Mouse (Mus musculus): ENCODE data around the gene Ghdc. TPM values are rescaled to one million over a fixed set of nuclear protein-coding genes. Genes with fewer than 3 reads are reported as not detected.

Gene Ghdc
- total RNA-seq, 2 experiments from 2014 or later: 1.3 to 8.0 TPM

GRCm38 (mm10) chr11:100724919-100725512 lies 45.7 kb downstream of the Ghdc start:
- ATAC-seq (replicated peaks; ENCODE audit: low FRiP score, low TSS enrichment, poor library complexity, severe bottlenecking): 0 out of 2 replicates have a peak, but pooled peaks have one; percentile 26

- ATAC-seq (replicated peaks; ENCODE audit: low FRiP score, low TSS enrichment, poor library complexity, severe bottlenecking): no peak
Observed at GRCm38 (mm10) chr11:100722493-100723028, 48.2 kb downstream of the Ghdc start.

- ATAC-seq (replicated peaks; ENCODE audit: low FRiP score, low TSS enrichment, poor library complexity, severe bottlenecking): peak; percentile 86
Observed at GRCm38 (mm10) chr11:100721776-100722492, 48.8 kb downstream of the Ghdc start.

GRCm38 (mm10) chr11:100721254-100721653 lies 49.5 kb downstream of the Ghdc start:
- no peak for ATAC-seq (replicated peaks; ENCODE audit: low FRiP score, low TSS enrichment, poor library complexity, severe bottlenecking)

GRCm38 (mm10) chr11:100720345-100720744 lies 50.4 kb downstream of the Ghdc start:
- ATAC-seq (replicated peaks; ENCODE audit: low FRiP score, low TSS enrichment, poor library complexity, severe bottlenecking): 0 out of 2 replicates have a peak, but pooled peaks have one; percentile 20

- ATAC-seq (replicated peaks; ENCODE audit: low FRiP score, low TSS enrichment, poor library complexity, severe bottlenecking): no peak
Observed at GRCm38 (mm10) chr11:100719893-100720292, 50.9 kb downstream of the Ghdc start.

- no peak for ATAC-seq (replicated peaks; ENCODE audit: low FRiP score, low TSS enrichment, poor library complexity, severe bottlenecking)
Observed at GRCm38 (mm10) chr11:100719312-100719711, 51.4 kb downstream of the Ghdc start.

- no peak for ATAC-seq (replicated peaks; ENCODE audit: low FRiP score, low TSS enrichment, poor library complexity, severe bottlenecking)
Observed at GRCm38 (mm10) chr11:100718866-100719265, 51.9 kb downstream of the Ghdc start.

- no peak for ATAC-seq (replicated peaks; ENCODE audit: low FRiP score, low TSS enrichment, poor library complexity, severe bottlenecking)
Observed at GRCm38 (mm10) chr11:100718462-100718861, 52.3 kb downstream of the Ghdc start.

GRCm38 (mm10) chr11:100716649-100717048 lies 54.1 kb downstream of the Ghdc start:
- no peak for ATAC-seq (replicated peaks; ENCODE audit: low FRiP score, low TSS enrichment, poor library complexity, severe bottlenecking)

Other genes starting within 250 kb of the Ghdc start
- 99.9 and 114 TPM in 2 replicates for gene Acly, start 243.0 kb downstream of the Ghdc start, total RNA-seq (2014; fragmentation: Nextera tagmentation)
- 90.6 and 112 TPM in 2 replicates for gene Acly, start 243.0 kb downstream of the Ghdc start, total RNA-seq (2017)
- not detected in 2 replicates for gene Ttc25, start 225.3 kb downstream of the Ghdc start, total RNA-seq (2014; fragmentation: Nextera tagmentation)
- gene Ttc25, start 225.3 kb downstream of the Ghdc start, total RNA-seq (2017): not detected in 2 replicates
- gene Cnp, start 196.1 kb downstream of the Ghdc start, total RNA-seq (2014; fragmentation: Nextera tagmentation): 57.0 and 60.8 TPM in 2 replicates
- 26.7 and 44.2 TPM in 2 replicates for gene Cnp, start 196.1 kb downstream of the Ghdc start, total RNA-seq (2017)
- 14.2 and 14.9 TPM in 2 replicates for gene Nkiras2, start 151.7 kb downstream of the Ghdc start, total RNA-seq (2014; fragmentation: Nextera tagmentation)
- gene Nkiras2, start 151.7 kb downstream of the Ghdc start, total RNA-seq (2017): 4.2 and 11.2 TPM in 2 replicates
- gene Dnajc7, start 150.8 kb downstream of the Ghdc start, total RNA-seq (2014; fragmentation: Nextera tagmentation): 133 and 176 TPM in 2 replicates
- gene Dnajc7, start 150.8 kb downstream of the Ghdc start, total RNA-seq (2017): 139 and 147 TPM in 2 replicates
- gene Zfp385c, start 78.5 kb downstream of the Ghdc start, total RNA-seq (2014; fragmentation: Nextera tagmentation): not detected in 2 replicates
- not detected in 2 replicates for gene Zfp385c, start 78.5 kb downstream of the Ghdc start, total RNA-seq (2017)
- gene Dhx58, start 66.7 kb downstream of the Ghdc start, total RNA-seq (2014; fragmentation: Nextera tagmentation): 14.2 and 16.4 TPM in 2 replicates
- 11.8 and 12.9 TPM in 2 replicates for gene Dhx58, start 66.7 kb downstream of the Ghdc start, total RNA-seq (2017)
- 60.8 and 61.6 TPM in 2 replicates for gene Kat2a, start 58.5 kb downstream of the Ghdc start, total RNA-seq (2014; fragmentation: Nextera tagmentation)
- gene Kat2a, start 58.5 kb downstream of the Ghdc start, total RNA-seq (2017): 15.2 and 30.5 TPM in 2 replicates
- gene Hspb9, start 57.1 kb downstream of the Ghdc start, total RNA-seq (2014; fragmentation: Nextera tagmentation): not detected in 2 replicates
- not detected in 2 replicates for gene Hspb9, start 57.1 kb downstream of the Ghdc start, total RNA-seq (2017)
- gene Rab5c, start 32.7 kb downstream of the Ghdc start, total RNA-seq (2014; fragmentation: Nextera tagmentation): 77.5 and 147 TPM in 2 replicates
- 81.5 and 95.4 TPM in 2 replicates for gene Rab5c, start 32.7 kb downstream of the Ghdc start, total RNA-seq (2017)
- 0.57 TPM in 1 of 2 replicates, not detected in the other for gene Kcnh4, start 11.0 kb downstream of the Ghdc start, total RNA-seq (2014; fragmentation: Nextera tagmentation)
- not detected in 2 replicates for gene Kcnh4, start 11.0 kb downstream of the Ghdc start, total RNA-seq (2017)
- not detected in 2 replicates for gene Hcrt, start 8.0 kb downstream of the Ghdc start, total RNA-seq (2014; fragmentation: Nextera tagmentation)
- gene Hcrt, start 8.0 kb downstream of the Ghdc start, total RNA-seq (2017): not detected in 2 replicates
- gene Stat5b, start 79.8 kb upstream of the Ghdc start, total RNA-seq (2014; fragmentation: Nextera tagmentation): 45.1 and 53.5 TPM in 2 replicates
- gene Stat5b, start 79.8 kb upstream of the Ghdc start, total RNA-seq (2017): 37.0 and 58.7 TPM in 2 replicates
- gene Stat5a, start 88.4 kb upstream of the Ghdc start, total RNA-seq (2014; fragmentation: Nextera tagmentation): 81.1 and 116 TPM in 2 replicates
- gene Stat5a, start 88.4 kb upstream of the Ghdc start, total RNA-seq (2017): 55.9 and 62.7 TPM in 2 replicates
- 16.7 and 20.2 TPM in 2 replicates for gene Stat3, start 168.6 kb upstream of the Ghdc start, total RNA-seq (2014; fragmentation: Nextera tagmentation)
- gene Stat3, start 168.6 kb upstream of the Ghdc start, total RNA-seq (2017): 20.3 and 50.3 TPM in 2 replicates
- 2.4 and 3.7 TPM in 2 replicates for gene Cavin1, start 199.9 kb upstream of the Ghdc start, total RNA-seq (2014; fragmentation: Nextera tagmentation)
- gene Cavin1, start 199.9 kb upstream of the Ghdc start, total RNA-seq (2017): 3.8 and 6.1 TPM in 2 replicates
- 65.0 and 67.0 TPM in 2 replicates for gene Atp6v0a1, start 238.5 kb upstream of the Ghdc start, total RNA-seq (2014; fragmentation: Nextera tagmentation)
- gene Atp6v0a1, start 238.5 kb upstream of the Ghdc start, total RNA-seq (2017): 32.0 and 71.5 TPM in 2 replicates